Mouse (Mus musculus) midbrain, embryonic 14.5 days (tissue): ENCODE data around the gene Gm12216. TPM values are rescaled to one million over a fixed set of nuclear protein-coding genes. Genes with fewer than 3 reads are reported as not detected.

Experiments
- ATAC-seq: fragments of 200-750 bp; cut with Nextera tagmentation; 2 replicates; pipeline ENCODE4 v1.8.0; 2017; ENCODE audit warnings: moderate number of reproducible peaks, moderate library complexity; ENCODE audit not compliant: low FRiP score, low TSS enrichment
- DNase-seq: peaks from one replicate; pipeline ENCODE4 v3.0.0-alpha.2; 2015
- H3K27ac ChIP-seq: fragments of 300-500 bp; sonication (generic); replicated peaks from 2 replicates; pipeline ENCODE4 v1.5.1; 2014; ENCODE audit warnings: mild to moderate bottlenecking, low read depth, low read length, moderate library complexity
- H3K27me3 ChIP-seq: fragments of 300-500 bp; sonication (generic); 2 replicates; pipeline ENCODE4 v1.6.1; 2014; ENCODE audit warnings: low read length, control low read depth, mixed read lengths; ENCODE audit not compliant: control insufficient read depth, insufficient read depth
- H3K36me3 ChIP-seq: fragments of 300-500 bp; sonication (generic); 2 replicates; pipeline ENCODE4 v1.6.1; 2014; ENCODE audit warnings: low read length, control low read depth; ENCODE audit not compliant: control insufficient read depth, insufficient read depth
- H3K4me1 ChIP-seq: fragments of 300-500 bp; sonication (generic); 2 replicates; pipeline ENCODE4 v1.6.1; 2014; ENCODE audit warnings: mild to moderate bottlenecking, antibody characterized with exemption, low read length, control low read depth; ENCODE audit not compliant: control insufficient read depth, insufficient read depth
- H3K4me2 ChIP-seq: fragments of 300-500 bp; sonication (generic); 2 replicates; pipeline ENCODE4 v1.6.1; 2014; ENCODE audit warnings: mild to moderate bottlenecking, low read length, moderate library complexity
- H3K4me3 ChIP-seq: fragments of 300-500 bp; sonication (generic); replicated peaks from 2 replicates; pipeline ENCODE4 v1.5.1; 2014; ENCODE audit warnings: low read depth, low read length
- H3K9ac ChIP-seq: fragments of 300-500 bp; sonication (generic); replicated peaks from 2 replicates; pipeline ENCODE4 v1.6.1; 2014; ENCODE audit warnings: mild to moderate bottlenecking, low read length, moderate library complexity
- H3K9me3 ChIP-seq: fragments of 300-500 bp; sonication (generic); 2 replicates; pipeline ENCODE4 v1.6.1; 2016; ENCODE audit warnings: low read length, control low read depth, mixed read lengths; ENCODE audit not compliant: control insufficient read depth
- WGBS: fragments of 180-500 bp; shearing (Covaris S2); extraction: QIAGEN DNeasy Blood & Tissue Kit; methylation state at CpG from one replicate; pipeline ENCODE4 v1.1.7; 2014; 5-methylcytosine and 5-hydroxymethylcytosine counted together
- polyA plus RNA-seq: library from polyadenylated mRNA; unstranded; fragments of >200 nt; fragmentation: Nextera tagmentation; extraction: Ambion mirVana; gene quantifications from 2 replicates; pipeline ENCODE4 v1.2.1, GENCODE M21; 2014

Gene Gm12216
- polyA plus RNA-seq, 1 experiment from 2014 or later: 0.57 TPM

- H3K27ac ChIP-seq: no peak overlapping the region
- no peaks in the 10 kb centered on the region for H3K4me1 ChIP-seq
- no peak for DNase-seq
- no peaks in the 10 kb centered on the region for H3K9me3 ChIP-seq
- H3K9ac ChIP-seq: no peak overlapping the region
- H3K27me3 ChIP-seq: no peaks in the 10 kb centered on the region
- 80% methylated on average over 5 of the region's 5 CpGs for WGBS
- no peaks in the 10 kb centered on the region for H3K36me3 ChIP-seq
- ATAC-seq: no peak
- no peak overlapping the region for H3K4me3 ChIP-seq
- H3K4me2 ChIP-seq: no peak overlapping the region
Observed at GRCm38 (mm10) chr11:53777736-53778135, 81.3 kb downstream of the Gm12216 start.

GRCm38 (mm10) chr11:53774659-53775255 is 84.3 kb downstream of the Gm12216 start:
- H3K4me2 ChIP-seq: no peak overlapping the region
- no peaks in the 10 kb centered on the region for H3K9me3 ChIP-seq
- H3K9ac ChIP-seq: no peak overlapping the region
- peaks cover 8% of the 10 kb centered on the region; the same call in 1 of the 2 replicates for H3K27me3 ChIP-seq
- H3K27ac ChIP-seq: no peak overlapping the region
- DNase-seq (no peak), ATAC-seq (no peak)
- H3K4me3 ChIP-seq: no peak overlapping the region
- H3K4me1 ChIP-seq: no peaks in the 10 kb centered on the region
- 88% methylated on average over 13 of the region's 13 CpGs for WGBS
- H3K36me3 ChIP-seq: no peaks in the 10 kb centered on the region

GRCm38 (mm10) chr11:53773641-53774360 is 85.3 kb downstream of the Gm12216 start:
- no peak overlapping the region for H3K4me3 ChIP-seq
- no peaks in the 10 kb centered on the region for H3K36me3 ChIP-seq
- ATAC-seq (no peak), DNase-seq (no peak)
- no peak overlapping the region for H3K27ac ChIP-seq
- no peak overlapping the region for H3K4me2 ChIP-seq
- H3K27me3 ChIP-seq: peaks cover 14% of the 10 kb centered on the region; the same call in 1 of the 2 replicates
- H3K4me1 ChIP-seq: no peaks in the 10 kb centered on the region
- H3K9ac ChIP-seq: no peak overlapping the region
- no peaks in the 10 kb centered on the region for H3K9me3 ChIP-seq
- WGBS: 90% methylated on average over 16 of the region's 16 CpGs

- DNase-seq (no peak), ATAC-seq (no peak)
- Histone ChIP-seq H3K27ac (no peak within 1 kb of the TSS), H3K9me3 (no peaks in the 10 kb centered on the region), H3K4me3 (no peak within 1 kb of the TSS), H3K4me2 (no peak within 1 kb of the TSS), H3K9ac (no peak within 1 kb of the TSS), H3K36me3 (no peaks in the 10 kb centered on the region), H3K27me3 (peaks cover 20% of the 10 kb centered on the region; the same call in 1 of the 2 replicates), H3K4me1 (no peaks in the 10 kb centered on the region)
- 92% methylated on average over 5 of the region's 5 CpGs for WGBS
Observed at GRCm38 (mm10) chr11:53773087-53773486, 86.0 kb downstream of the Gm12216 start, which contains the start of gene Gm17334. Gene Gm17334, minus strand, starts transcription at chr11:53773187.

GRCm38 (mm10) chr11:53772536-53772935 is 86.5 kb downstream of the Gm12216 start:
- H3K9ac ChIP-seq: no peak overlapping the region
- ATAC-seq (no peak), DNase-seq (no peak)
- no peaks in the 10 kb centered on the region for H3K9me3 ChIP-seq
- H3K36me3 ChIP-seq: no peaks in the 10 kb centered on the region
- H3K27me3 ChIP-seq: peaks cover 20% of the 10 kb centered on the region; the same call in 1 of the 2 replicates
- H3K27ac ChIP-seq: no peak overlapping the region
- 87% methylated on average over 9 of the region's 9 CpGs for WGBS
- no peak overlapping the region for H3K4me2 ChIP-seq
- no peaks in the 10 kb centered on the region for H3K4me1 ChIP-seq
- no peak overlapping the region for H3K4me3 ChIP-seq

- Histone ChIP-seq H3K27me3 (peaks cover 20% of the 10 kb centered on the region; the same call in 1 of the 2 replicates), H3K4me2 (peak overlapping the region; percentile 99), H3K9ac (no peak overlapping the region), H3K9me3 (no peaks in the 10 kb centered on the region), H3K4me3 (no peak overlapping the region), H3K4me1 (no peaks in the 10 kb centered on the region), H3K36me3 (no peaks in the 10 kb centered on the region), H3K27ac (no peak overlapping the region)
- ATAC-seq: no peak
- WGBS: 86% methylated on average over 11 of the region's 11 CpGs
- DNase-seq: no peak
Observed at GRCm38 (mm10) chr11:53771001-53771744, 87.9 kb downstream of the Gm12216 start.

- H3K4me1 ChIP-seq: no peaks in the 10 kb centered on the region
- H3K4me2 ChIP-seq: peak overlapping the region; percentile 99
- peak overlapping the region; percentile 54 for H3K9ac ChIP-seq
- H3K27ac ChIP-seq: no peak overlapping the region
- peak; percentile 72 for ATAC-seq
- H3K4me3 ChIP-seq: peak overlapping the region; percentile 63
- peaks cover 20% of the 10 kb centered on the region; the same call in 1 of the 2 replicates for H3K27me3 ChIP-seq
- no peaks in the 10 kb centered on the region for H3K9me3 ChIP-seq
- peak; percentile 81 for DNase-seq
- no peaks in the 10 kb centered on the region for H3K36me3 ChIP-seq
- WGBS: under 1% methylated on average over 75 of the region's 75 CpGs
Observed at GRCm38 (mm10) chr11:53770125-53770791, 88.8 kb downstream of the Gm12216 start.

- no peaks in the 10 kb centered on the region for H3K4me1 ChIP-seq
- H3K36me3 ChIP-seq: no peaks in the 10 kb centered on the region
- H3K27me3 ChIP-seq: peaks cover 20% of the 10 kb centered on the region; the same call in 1 of the 2 replicates
- H3K9ac ChIP-seq: peak within 1 kb of the TSS; percentile 54
- no peaks in the 10 kb centered on the region for H3K9me3 ChIP-seq
- H3K27ac ChIP-seq: no peak within 1 kb of the TSS
- H3K4me2 ChIP-seq: peak within 1 kb of the TSS; percentile 99
- ATAC-seq (peak; percentile 91), DNase-seq (peak; percentile 92)
- WGBS: under 1% methylated on average over 39 of the region's 40 CpGs
- peak within 1 kb of the TSS; percentile 63 for H3K4me3 ChIP-seq
Observed at GRCm38 (mm10) chr11:53769760-53770124, 89.3 kb downstream of the Gm12216 start, which contains the start of gene Irf1. Gene Irf1, plus strand, starts transcription at chr11:53770014.
